Mouse (Mus musculus): ENCODE data around the gene Rpf2.

Gene Rpf2

DNA sequence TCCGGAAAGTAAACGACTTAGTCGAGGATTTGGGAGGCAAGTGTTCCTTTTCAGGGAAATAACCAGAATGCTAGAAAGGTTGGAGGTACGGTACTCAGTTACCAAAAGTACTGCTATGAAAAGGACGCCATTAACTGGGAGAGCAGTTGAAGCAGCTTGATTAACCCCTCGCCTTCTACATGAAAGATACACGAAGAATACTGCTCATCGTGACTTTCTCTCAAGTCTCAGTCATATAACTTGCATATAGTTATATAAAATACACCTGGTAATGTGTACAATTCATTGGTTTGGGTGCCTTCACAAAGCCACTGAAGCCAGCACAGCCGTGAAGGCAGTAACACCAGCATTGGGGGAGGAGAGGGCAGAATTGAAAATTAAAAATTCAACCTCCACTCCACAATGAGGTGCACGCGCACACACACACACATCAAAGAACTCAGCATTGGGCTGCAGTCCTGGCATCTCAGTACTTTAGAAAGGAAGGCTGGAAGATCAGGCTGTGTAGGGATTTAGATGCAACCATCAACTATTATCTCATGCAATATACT, 405 bp upstream of the Rpf2 start:
- no peak for DNase-seq

DNA sequence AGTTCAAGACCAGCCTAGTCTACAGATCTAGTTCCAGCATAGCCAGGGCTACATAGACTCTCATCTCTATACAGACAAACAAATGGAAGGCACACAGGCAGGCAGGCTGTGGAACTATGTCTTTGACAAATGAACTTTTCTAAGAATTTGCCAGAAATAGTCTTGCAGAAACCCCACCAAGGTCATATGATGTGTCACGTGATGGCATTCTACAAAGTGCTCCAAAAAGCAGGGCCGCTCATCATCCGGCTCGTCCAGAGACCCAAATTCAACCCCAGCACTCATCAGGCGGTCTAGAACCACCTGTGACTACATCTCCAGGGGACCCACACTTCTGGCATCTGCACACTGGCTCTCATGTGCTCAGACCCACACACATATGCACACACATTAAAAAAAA, 9.0 kb downstream of the Rpf2 start:
- DNase-seq, result no peak

DNA sequence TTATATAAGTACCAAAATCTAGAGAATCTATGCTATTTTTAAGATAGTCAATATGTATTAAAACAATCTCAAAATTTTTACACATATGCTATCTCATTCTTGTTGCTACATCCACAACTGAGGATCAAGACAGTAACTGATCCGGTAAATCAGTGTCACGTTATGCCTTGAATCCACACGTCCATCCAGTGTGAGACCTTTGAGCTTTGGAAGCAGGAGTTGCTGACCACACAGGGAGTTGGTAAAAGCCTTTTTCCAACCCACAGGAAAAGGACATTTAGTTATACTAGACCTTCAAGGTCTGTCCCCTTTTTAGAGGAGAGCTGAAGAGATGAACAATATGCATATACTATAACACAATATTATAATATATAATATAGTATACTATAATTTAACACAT, 13.6 kb downstream of the Rpf2 start:
- DNase-seq, result no peak

DNA sequence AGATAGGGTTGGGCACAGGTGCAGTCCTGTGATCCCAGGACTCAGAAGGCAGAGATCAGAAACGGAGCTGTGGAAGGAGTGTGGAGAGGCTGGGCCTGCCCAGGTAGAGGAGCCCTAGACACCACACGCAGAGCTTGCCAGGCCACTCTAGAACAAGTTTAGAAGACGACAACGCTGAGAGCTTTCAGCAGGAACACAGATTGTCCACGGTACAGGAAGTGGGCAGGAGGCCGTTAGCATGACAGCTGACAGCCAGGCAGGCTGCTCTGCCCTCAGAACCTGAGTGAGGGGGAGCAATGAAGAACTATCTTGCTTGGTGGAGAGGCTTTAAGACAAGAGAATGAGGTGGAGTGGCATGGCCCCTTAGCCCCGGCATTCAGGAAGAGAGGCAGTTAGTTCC, 14.4 kb downstream of the Rpf2 start:
- no peak for DNase-seq

DNA sequence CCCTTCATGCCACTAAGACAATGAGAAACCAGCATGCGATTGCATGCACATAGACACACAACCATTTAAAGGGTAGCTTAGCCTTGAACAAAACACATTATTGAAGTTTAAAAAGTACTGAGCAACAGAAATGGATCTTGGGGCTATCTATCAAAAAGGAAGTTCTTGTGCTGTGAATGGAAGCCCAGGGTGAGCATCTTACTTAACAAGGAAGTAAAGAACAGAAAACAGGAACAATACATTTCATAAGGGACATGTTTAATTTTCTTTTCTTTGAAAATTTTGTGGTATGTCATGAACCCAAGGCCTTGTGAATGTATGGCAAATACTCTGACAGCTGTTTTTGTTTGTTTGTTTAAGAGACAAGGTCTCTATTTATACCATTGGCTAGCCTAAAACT, 17.1 kb downstream of the Rpf2 start:
- no peak for DNase-seq

DNA sequence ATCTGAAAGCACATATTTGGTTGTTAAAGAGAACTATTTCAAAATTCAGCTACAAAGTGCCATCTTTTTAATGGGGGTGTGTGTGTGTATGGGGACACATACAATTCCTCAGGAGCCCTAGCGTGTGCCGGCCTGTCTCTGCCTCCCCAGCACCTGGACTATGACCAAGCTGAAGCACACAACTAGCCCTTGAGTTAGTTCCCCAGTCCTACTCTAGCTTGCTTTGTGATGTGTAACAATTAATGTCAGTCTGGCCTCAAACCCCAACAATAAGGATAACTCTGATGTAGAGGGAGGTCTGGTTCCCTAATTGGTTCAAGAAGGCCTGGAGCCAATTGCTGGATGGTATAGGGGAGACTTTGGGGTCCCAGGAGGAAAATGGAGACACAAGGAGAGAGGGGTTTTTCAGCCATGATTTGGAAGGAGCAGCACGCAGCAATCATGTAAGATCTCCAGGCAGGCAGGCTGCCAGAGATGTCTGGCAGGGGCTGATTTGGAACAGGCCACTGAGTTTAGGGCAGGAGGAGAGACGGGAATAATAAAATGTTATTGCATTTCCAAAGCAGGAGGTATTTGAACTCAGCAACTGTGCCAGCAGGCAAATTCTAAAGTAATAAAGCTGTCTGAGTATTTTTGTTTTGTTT, 19.1 kb downstream of the Rpf2 start:
- DNase-seq, result no peak

DNA sequence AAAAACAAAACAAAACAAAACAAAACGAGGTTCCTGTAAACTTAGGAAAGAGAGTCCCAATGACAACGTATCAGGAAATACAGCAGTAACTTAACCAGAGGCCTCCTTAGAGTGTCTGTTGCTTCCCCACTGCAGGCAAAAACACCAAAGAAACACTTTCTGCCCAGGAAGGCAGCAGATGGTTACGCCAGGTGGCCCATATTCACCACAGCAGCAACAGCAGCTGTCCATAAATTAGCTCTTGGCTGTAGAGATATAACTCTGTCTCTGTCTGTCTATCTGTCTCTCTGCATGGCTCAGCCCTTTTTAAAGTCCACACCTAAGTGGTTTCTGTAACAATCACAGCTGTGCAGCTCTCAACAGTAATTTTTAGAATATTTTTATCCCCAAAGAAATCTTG, 28.0 kb downstream of the Rpf2 start:
- no peak for DNase-seq

DNA sequence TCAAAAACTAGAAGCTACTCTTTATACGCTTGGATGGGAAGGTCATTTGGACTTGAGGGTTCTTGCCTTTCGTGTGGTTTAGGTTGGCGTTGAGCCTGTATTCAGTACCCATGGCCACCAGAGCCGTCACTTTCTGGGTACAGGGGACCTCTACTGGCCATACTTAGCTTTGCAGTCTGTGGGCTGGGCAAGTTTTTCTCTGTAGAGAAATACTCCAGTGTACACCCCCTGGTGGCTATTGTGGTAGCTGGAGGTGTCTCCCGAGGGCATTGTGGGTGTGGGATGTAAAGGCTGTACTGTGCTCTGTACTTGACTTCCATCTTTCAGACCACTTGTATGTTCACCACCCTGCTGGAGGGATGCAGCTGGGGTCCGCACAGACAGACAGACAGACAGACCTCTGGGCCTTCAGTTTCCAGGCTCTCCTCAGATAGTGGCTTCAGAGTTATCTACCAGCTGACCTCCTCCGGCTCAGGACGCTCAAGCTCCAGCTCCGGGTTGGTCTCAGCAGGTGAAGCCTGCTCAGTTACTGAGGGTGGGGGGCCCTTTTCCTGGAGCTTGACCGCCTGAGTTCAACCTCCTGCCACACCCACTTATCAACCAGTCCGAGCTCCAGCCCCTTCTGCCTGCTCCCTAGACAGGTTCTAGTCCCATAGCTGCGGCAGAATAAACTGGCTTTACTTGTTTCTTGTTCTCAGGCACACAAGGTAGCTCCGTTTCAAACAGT, 34.2 kb downstream of the Rpf2 start:
- DNase-seq, result peak; percentile 83

DNA sequence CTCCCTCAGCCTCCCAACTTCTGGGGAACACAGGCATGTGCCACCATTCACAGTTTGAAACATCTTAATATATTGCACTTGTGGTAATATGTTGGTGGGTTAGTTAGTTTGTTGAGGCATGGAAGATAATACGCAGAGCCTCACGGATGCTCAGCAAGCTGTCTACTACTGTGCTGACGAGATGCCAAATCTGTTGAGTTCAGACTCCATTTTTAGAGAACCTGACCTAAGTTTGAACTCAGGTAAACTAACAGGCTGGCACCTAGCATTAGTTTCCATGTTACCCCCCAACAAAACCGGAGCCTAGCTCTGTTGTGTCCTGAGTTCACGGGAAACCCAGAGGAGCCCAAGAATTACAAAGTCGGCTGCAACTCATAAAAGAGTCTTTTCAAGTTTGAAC, 51.8 kb downstream of the Rpf2 start:
- no peak for DNase-seq

DNA sequence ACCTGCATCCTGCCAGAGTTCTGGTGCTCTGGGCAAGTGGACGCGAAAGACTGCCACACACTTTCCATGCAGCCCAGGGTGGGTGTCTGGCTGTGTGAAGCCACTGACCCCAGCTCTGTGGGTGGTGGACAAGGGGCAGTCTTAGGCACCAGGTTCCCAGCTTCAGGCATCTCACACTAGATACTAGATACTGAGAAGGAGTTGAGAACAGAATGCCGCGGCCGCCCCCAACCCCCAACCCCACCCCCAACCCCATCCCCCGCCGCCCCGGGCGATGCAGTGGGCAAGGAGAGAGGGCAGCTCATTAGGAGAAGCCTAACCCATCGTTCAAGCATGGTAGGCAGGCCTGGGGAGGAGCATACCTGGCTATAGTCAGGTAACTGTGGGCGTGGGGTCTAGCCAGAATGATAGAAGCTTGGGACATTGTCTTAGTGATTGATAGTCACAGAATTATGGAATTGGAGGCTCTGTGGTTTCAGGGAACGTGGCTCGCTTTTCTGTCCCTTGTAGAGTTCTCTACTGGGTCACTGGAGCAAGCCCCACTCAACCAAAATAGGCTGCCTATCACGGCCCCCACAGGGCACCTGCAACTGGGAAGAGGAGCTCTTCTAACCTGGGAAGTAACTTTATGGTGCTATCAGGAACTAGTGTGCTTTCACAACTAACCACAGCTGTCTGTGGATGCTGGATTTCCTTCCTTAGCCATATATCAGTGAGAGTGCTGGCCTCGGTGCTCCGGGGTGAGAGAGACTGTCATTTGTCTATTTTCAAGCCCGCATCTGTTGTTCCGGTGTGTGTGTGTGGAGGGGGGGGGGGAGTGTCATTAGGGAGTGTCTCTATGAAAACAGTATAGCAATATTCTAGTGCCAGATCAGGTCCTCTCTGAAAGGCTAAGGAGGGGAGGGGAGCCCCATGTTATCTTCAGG, 54.6 kb downstream of the Rpf2 start:
- DNase-seq, result no peak

DNA sequence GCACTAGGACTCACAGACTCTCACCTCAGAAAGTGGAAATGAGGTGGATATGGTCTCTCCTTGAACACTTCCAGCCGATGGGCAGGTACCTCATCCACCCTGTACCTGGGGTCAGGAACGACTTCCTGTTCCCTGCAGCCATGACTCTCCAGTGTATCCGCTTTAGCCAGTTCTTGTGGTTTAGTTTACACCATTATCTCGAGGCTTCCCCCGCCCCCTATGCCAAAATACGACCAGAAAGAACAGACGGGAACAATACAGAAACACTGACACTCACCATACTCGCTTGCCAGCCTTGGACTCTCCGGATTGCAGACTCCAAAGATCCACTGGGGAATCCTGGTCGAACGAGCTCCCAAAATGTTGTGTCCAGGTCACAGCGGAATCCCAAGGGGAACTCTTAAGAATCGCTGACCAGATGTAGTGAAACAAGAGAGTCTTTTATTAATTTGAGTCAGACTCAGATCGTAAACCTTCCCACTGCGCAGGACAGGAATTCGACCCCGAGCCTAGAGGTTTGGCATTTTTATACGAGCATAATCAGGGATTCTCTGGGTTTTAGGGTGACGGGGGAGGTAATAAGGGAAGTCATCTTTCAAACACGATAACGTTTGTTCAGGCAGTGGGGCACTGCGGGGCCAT, 55.4 kb downstream of the Rpf2 start:
- no peak for DNase-seq

DNA sequence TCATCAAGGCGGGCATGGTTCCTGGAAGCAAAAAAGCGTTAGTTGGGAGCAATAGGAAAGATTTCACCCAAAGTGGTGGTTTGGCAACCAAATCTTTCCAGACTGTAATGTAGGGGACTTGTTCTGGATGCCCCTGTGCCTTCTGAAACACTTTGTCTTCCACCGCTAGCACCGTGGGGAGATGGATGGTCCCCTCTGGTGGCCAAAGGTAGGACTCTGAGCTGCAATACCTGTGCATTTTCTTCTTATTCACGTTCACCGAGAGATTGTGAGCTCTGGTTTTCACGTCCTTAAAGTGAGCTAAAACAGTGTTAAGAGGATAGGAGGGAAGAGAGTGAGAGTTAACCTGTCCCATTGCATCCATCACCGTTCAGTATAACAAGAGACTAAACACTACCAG, 56.0 kb downstream of the Rpf2 start:
- DNase-seq, result no peak

DNA sequence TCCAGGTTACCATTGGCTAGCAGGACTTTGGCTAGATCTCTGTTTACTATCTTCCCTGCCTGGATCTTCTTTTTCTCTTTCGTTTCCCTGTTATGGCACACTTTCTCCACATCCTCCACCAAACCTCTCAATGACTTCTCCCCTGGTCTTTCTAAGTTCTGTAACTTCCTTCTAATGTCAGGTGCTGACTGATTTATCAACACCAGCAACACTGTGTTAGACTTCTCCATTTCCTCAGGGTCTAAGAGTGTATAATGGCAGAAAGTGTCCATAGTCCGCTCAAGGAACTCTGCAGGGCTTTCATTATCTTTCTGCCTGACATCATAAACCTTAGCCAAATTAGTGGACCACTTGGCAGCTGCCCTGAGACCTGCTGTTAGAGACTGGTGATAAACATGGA, 57.1 kb downstream of the Rpf2 start:
- DNase-seq, result no peak

DNA sequence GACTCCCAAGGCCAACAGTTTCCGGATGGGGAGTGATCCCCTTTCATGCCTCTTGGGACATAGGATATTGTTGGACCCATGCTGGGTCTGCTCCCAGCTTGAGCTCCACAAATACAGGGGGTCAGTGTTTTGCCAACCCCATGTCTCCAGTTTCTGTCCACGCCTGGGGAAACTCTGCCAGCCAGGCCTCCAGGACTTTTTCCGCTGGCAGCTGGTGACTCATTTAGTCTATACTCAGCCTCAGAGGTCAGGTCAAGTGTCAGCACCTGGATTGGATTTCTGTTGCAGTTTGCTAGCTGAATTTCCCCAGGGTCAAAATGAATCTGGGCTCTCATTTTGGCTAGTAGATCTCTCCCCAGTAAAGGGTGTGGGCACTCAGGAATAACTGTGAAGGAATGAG, 58.0 kb downstream of the Rpf2 start:
- no peak for DNase-seq

DNA sequence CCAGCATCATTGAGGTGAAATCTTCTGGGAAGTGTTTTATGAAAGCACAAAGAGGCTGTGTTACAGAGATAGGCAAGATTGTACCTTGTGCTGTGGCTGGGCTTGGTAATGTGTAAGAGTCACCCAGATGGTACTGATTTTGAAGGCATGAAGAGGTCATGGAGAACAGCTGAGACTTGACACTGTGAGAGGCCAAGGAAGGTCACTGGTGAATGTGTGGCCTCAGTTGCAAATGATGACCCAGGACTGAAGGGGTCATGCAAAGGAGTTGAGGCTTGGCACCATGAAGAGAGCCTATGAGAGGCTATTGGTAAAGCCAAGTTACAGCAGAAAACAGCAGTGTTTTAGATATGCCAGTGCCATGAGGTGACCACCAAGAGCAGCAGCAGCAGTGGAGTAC, 60.9 kb downstream of the Rpf2 start:
- DNase-seq, result no peak

DNA sequence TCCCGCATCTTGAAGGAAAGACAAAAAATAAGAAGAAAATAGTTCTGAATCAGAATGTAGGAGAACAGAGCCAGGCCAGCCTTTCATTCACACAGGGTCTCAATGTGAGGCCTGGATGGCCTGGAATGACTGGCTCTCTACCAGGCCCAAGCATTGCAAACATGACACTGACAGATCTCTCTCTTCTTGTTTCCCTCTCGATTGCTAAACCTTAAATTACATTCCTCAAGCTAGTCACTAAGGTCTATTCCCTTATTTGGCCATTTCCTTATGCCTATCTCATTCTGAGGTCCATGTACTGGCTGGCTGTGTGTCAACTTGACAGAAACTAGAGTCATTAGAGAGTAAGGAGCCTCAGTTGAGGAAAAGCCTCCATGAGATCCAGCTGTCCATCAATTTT, 66.8 kb downstream of the Rpf2 start:
- no peak for DNase-seq

DNA sequence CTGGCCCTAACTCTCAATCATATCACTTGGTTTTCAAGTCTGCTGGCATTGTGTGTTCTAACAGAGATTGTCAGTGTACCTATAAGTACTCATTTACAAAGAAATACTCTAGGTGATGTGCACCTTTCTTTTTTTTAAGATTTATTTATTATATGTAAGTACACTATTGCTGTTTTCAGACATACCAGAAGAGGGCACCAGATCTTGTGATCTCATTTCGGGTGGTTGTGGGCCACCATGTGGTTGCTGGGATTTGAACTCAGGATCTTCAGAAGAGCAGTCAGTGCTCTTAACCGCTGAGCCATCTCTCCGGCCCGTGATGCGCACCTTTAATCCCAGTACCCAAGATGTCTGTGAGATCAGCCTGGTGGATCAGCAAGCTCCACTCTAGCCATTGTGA, 67.7 kb downstream of the Rpf2 start:
- no peak for DNase-seq

DNA sequence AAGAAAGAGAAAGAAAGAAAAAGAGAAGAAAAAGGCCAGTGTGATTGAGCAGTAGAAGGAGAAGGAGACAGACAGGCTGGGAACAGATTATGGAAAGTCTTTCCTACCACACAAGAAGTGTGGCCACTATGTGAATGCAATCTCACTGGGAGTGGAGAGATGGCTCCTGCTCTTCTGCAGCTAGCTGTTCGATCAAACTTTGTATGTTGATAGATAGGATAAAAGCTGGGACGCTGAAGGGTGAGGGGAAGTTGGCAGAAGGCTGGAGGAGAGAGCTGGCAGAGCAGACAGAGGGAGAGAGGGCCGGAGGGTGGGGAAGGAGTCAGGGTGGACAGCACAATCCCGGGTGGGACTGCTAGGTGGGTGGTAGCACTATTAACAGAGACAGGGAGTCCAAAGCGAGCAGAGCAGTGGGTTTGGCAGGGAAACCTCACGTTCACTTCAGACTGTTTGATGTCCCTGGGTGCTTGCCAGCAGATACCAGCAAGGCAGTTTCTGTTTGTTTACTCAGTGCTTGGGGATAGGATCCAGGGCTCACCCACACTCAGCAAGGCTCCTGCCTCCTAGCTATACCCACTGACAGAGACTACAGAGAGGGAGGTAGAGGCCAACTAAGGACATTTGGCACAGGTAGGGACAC, 69.4 kb downstream of the Rpf2 start:
- peak; percentile 18 for DNase-seq

All from right cerebral cortex, postnatal 4 days (tissue).